In the genomic region with DNA sequence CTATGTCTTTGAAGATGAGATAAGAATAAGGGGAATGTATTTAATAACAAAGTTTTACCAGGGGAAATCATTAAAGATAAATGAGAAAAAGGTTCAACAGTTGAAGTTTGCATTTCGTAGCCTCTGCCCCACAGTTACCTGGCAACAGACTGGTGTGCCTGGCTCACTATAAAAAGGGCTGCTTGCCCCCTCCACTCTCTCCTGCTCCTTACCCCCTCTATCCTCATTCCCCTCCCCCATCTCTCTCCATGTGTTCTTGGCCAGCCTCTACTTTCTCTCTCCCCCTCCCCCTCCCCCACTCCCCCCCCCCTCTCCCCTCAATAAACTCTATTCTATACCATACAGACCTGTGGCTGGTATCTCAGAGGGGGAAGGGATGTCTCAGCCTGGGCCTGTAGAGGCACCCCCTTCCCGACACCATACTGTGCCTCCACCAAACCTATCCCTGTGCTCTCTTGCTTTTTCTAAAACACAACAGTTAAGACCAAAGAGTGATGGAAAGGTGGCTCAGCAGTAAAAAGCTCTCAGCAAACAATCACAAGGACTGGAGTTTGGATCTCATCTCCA, we compare ENCODE assay signal across 23 mouse cellular contexts. TPM values are rescaled to one million over a fixed set of nuclear protein-coding genes. Genes with fewer than 3 reads are reported as not detected.
DNase-seq lines count a peak whose midpoint lies in the region; ATAC-seq and TF ChIP-seq lines count a peak whose summit lies in the region.
"Had no signal": no experiment of that assay in that cellular context is flagged by ENCODE, and none has a peak within 500 bp of the region (broad histone marks: within the 10 kb centered on the region; RNA-seq: fewer than 3 reads in every experiment).

No protein-coding gene starts in this region.

- no peak for TF ChIP-seq CTCF in midbrain, postnatal 0 days (IDR thresholded peaks at IDR 0.05)

- H3K36me3 ChIP-seq in forebrain, embryonic 12.5 days (replicated peaks): no peaks in the 10 kb centered on the region
- no peaks in the 10 kb centered on the region for H3K36me3 ChIP-seq in forebrain, embryonic 15.5 days
- no peaks in the 10 kb centered on the region for H3K36me3 ChIP-seq in midbrain, embryonic 10.5 days
- no peaks in the 10 kb centered on the region for H3K36me3 ChIP-seq in midbrain, postnatal 0 days (ENCODE audit: insufficient read depth, low read length)
- no peaks in the 10 kb centered on the region for H3K36me3 ChIP-seq in hindbrain, embryonic 16.5 days (ENCODE audit: control insufficient read depth, insufficient read depth, low read length)
- no peaks in the 10 kb centered on the region for H3K36me3 ChIP-seq in midbrain, embryonic 15.5 days (replicated peaks)
- H3K36me3 ChIP-seq: heart, embryonic 12.5 days; liver, embryonic 15.5 days had no signal

- H3K27ac ChIP-seq in forebrain, embryonic 12.5 days: no peak overlapping the region
- no peak overlapping the region for H3K27ac ChIP-seq in forebrain, embryonic 15.5 days (replicated peaks)
- H3K27ac ChIP-seq in midbrain, embryonic 10.5 days (replicated peaks): peak overlapping the region; percentile 28; the same call in 1 of the 2 replicates
- no peak overlapping the region for H3K27ac ChIP-seq in midbrain, postnatal 0 days (ENCODE audit: low read depth, low read length)
- H3K27ac ChIP-seq in hindbrain, embryonic 16.5 days (ENCODE audit: low read depth, low read length): no peak overlapping the region
- H3K27ac ChIP-seq in midbrain, embryonic 15.5 days: no peak overlapping the region
- H3K27ac ChIP-seq: liver, embryonic 15.5 days; macrophage had no signal

- H3K9me3 ChIP-seq in forebrain, embryonic 12.5 days: no peaks in the 10 kb centered on the region
- no peaks in the 10 kb centered on the region for H3K9me3 ChIP-seq in forebrain, embryonic 15.5 days
- H3K9me3 ChIP-seq in midbrain, embryonic 10.5 days (replicated peaks): no peaks in the 10 kb centered on the region
- no peaks in the 10 kb centered on the region for H3K9me3 ChIP-seq in midbrain, postnatal 0 days (ENCODE audit: low read length)
- no peaks in the 10 kb centered on the region for H3K9me3 ChIP-seq in hindbrain, embryonic 16.5 days (ENCODE audit: control insufficient read depth, low read length)
- H3K9me3 ChIP-seq in midbrain, embryonic 15.5 days: no peaks in the 10 kb centered on the region
- H3K9me3 ChIP-seq: heart, embryonic 12.5 days; liver, embryonic 15.5 days had no signal

- ATAC-seq in forebrain, embryonic 12.5 days (ENCODE audit: low FRiP score): 0 out of 2 replicates have a peak, but pooled peaks have one; percentile 33
- no peak for ATAC-seq in forebrain, embryonic 15.5 days (replicated peaks)
- no peak; the same call in 1 of the 2 replicates for ATAC-seq in midbrain, postnatal 0 days (ENCODE audit: low FRiP score)
- ATAC-seq in hindbrain, embryonic 16.5 days: peak; percentile 45; the same call in 1 of the 2 replicates
- 0 out of 2 replicates have a peak, but pooled peaks have one; percentile 37 for ATAC-seq in midbrain, embryonic 15.5 days (replicated peaks)
- ATAC-seq: forebrain, postnatal 0 days; intestine, postnatal 0 days; lung, postnatal 0 days; Patski had no signal

- no peak overlapping the region for H3K9ac ChIP-seq in forebrain, embryonic 12.5 days
- H3K9ac ChIP-seq in forebrain, embryonic 15.5 days (replicated peaks): no peak overlapping the region
- no peak overlapping the region for H3K9ac ChIP-seq in midbrain, postnatal 0 days (replicated peaks; ENCODE audit: low read length, poor library complexity, severe bottlenecking)
- H3K9ac ChIP-seq in hindbrain, embryonic 16.5 days (ENCODE audit: low read depth, low read length): no peak overlapping the region
- H3K9ac ChIP-seq in midbrain, embryonic 15.5 days: no peak overlapping the region
- H3K9ac ChIP-seq: forebrain, postnatal 0 days; heart, embryonic 12.5 days; liver, embryonic 15.5 days had no signal

- no peak overlapping the region for H3K4me3 ChIP-seq in forebrain, embryonic 12.5 days (replicated peaks)
- no peak overlapping the region for H3K4me3 ChIP-seq in forebrain, embryonic 15.5 days
- H3K4me3 ChIP-seq in midbrain, embryonic 10.5 days: no peak overlapping the region
- H3K4me3 ChIP-seq in midbrain, postnatal 0 days (ENCODE audit: low read depth, low read length): no peak overlapping the region
- no peak overlapping the region for H3K4me3 ChIP-seq in hindbrain, embryonic 16.5 days (ENCODE audit: low read length)
- no peak overlapping the region for H3K4me3 ChIP-seq in midbrain, embryonic 15.5 days
- H3K4me3 ChIP-seq: heart, embryonic 12.5 days; liver, embryonic 15.5 days had no signal

- H3K27me3 ChIP-seq in forebrain, embryonic 12.5 days: no peaks in the 10 kb centered on the region
- H3K27me3 ChIP-seq in forebrain, embryonic 15.5 days: no peaks in the 10 kb centered on the region
- H3K27me3 ChIP-seq in midbrain, embryonic 10.5 days (ENCODE audit: low read depth, poor library complexity, severe bottlenecking): peaks cover 14% of the 10 kb centered on the region; the same call in 1 of the 2 replicates
- H3K27me3 ChIP-seq in midbrain, postnatal 0 days (ENCODE audit: insufficient read depth, low read length): no peaks in the 10 kb centered on the region
- H3K27me3 ChIP-seq in hindbrain, embryonic 16.5 days (replicated peaks; ENCODE audit: control insufficient read depth, insufficient read depth, low read length): no peaks in the 10 kb centered on the region
- H3K27me3 ChIP-seq in midbrain, embryonic 15.5 days (replicated peaks): no peaks in the 10 kb centered on the region
- H3K27me3 ChIP-seq: heart, embryonic 12.5 days; liver, embryonic 15.5 days had no signal

- DNase-seq in midbrain, embryonic 10.5 days (ENCODE audit: low spot score): peak; percentile 11
- no peak for DNase-seq in midbrain, postnatal 0 days (ENCODE audit: low spot score)
- DNase-seq in left cerebral cortex, adult 18-20 months (ENCODE audit: low spot score in 2 of 2): no peak
- DNase-seq: cerebellum, adult 11 months; cerebellum, adult 9-11 months; forebrain, postnatal 0 days; gastrocnemius, postnatal 25 days; heart, adult 18-20 months; heart, postnatal 10 days; kidney, postnatal 4 days; liver; right cerebral cortex, postnatal 14 days; spleen, adult 18-20 months had no signal

- WGBS in forebrain, embryonic 12.5 days: 64% methylated on average over 2 of the region's 2 CpGs
- 69% methylated on average over 2 of the region's 2 CpGs for WGBS in forebrain, embryonic 15.5 days
- 62% methylated on average over 2 of the region's 2 CpGs for WGBS in midbrain, embryonic 10.5 days
- 51% methylated on average over 2 of the region's 2 CpGs for WGBS in midbrain, postnatal 0 days
- WGBS in hindbrain, embryonic 16.5 days: 53% methylated on average over 2 of the region's 2 CpGs
- 52% methylated on average over 2 of the region's 2 CpGs for WGBS in midbrain, embryonic 15.5 days

- H3K4me2 ChIP-seq in forebrain, embryonic 12.5 days: no peak overlapping the region
- H3K4me2 ChIP-seq in forebrain, embryonic 15.5 days (replicated peaks): no peak overlapping the region
- no peak overlapping the region for H3K4me2 ChIP-seq in midbrain, postnatal 0 days (ENCODE audit: low read depth, low read length, poor library complexity, severe bottlenecking)
- no peak overlapping the region for H3K4me2 ChIP-seq in hindbrain, embryonic 16.5 days (ENCODE audit: low read length)
- no peak overlapping the region for H3K4me2 ChIP-seq in midbrain, embryonic 15.5 days
- H3K4me2 ChIP-seq: heart, embryonic 12.5 days; liver, embryonic 15.5 days had no signal

- peaks cover 8% of the 10 kb centered on the region; the same call in 1 of the 2 replicates for H3K4me1 ChIP-seq in forebrain, embryonic 12.5 days
- 0 out of 2 replicates have a peak, but pooled peaks cover 4% of the 10 kb centered on the region for H3K4me1 ChIP-seq in forebrain, embryonic 15.5 days
- peaks cover 27% of the 10 kb centered on the region for H3K4me1 ChIP-seq in midbrain, embryonic 10.5 days
- no peaks in the 10 kb centered on the region for H3K4me1 ChIP-seq in midbrain, postnatal 0 days (ENCODE audit: insufficient read depth, low read length)
- no peaks in the 10 kb centered on the region for H3K4me1 ChIP-seq in hindbrain, embryonic 16.5 days (ENCODE audit: control insufficient read depth, insufficient read depth, low read depth, low read length)
- no peaks in the 10 kb centered on the region for H3K4me1 ChIP-seq in midbrain, embryonic 15.5 days
- H3K4me1 ChIP-seq: heart, embryonic 12.5 days; liver, embryonic 15.5 days had no signal

RNA-seq across cellular contexts. Expression of gene Tmtc1, which starts 35.6 kb away (rescaled TPM):
- polyA plus RNA-seq in forebrain, embryonic 12.5 days (2016; fragmentation: Nextera tagmentation; extraction: Ambion mirVana): 1.00 and 1.7 TPM in 2 replicates
- polyA plus RNA-seq in forebrain, embryonic 15.5 days (2015; fragmentation: Nextera tagmentation; extraction: Ambion mirVana): 2.6 TPM in 2 replicates
- 0.57 and 0.67 TPM in 2 replicates for polyA plus RNA-seq in midbrain, embryonic 10.5 days (2016; fragmentation: Nextera tagmentation; extraction: Ambion mirVana)
- 29.4 and 30.9 TPM in 2 replicates for total RNA-seq in midbrain, postnatal 0 days (2014; rRNA removed)
- 1.6 and 2.0 TPM in 2 replicates for polyA plus RNA-seq in midbrain, postnatal 0 days (2015; fragmentation: Nextera tagmentation; extraction: Ambion mirVana)
- polyA plus RNA-seq in hindbrain, embryonic 16.5 days (2015; fragmentation: Nextera tagmentation; extraction: Ambion mirVana): 2.4 and 2.9 TPM in 2 replicates
- 2.1 and 2.3 TPM in 2 replicates for polyA plus RNA-seq in midbrain, embryonic 15.5 days (2015; fragmentation: Nextera tagmentation; extraction: Ambion mirVana)
- total RNA-seq in left cerebral cortex, adult 18-20 months (2021): 10 to 100 TPM; 52.2 to 54.7 TPM
- polyA plus RNA-seq: macrophage had no signal

Comparison
In these comparisons a context has a peak if more than half of its experiments do, and no peak if none do; other contexts are left out.
1. ATAC-seq: peak in forebrain, embryonic 12.5 days (single experiment), hindbrain, embryonic 16.5 days (single experiment) and midbrain, embryonic 15.5 days (single experiment); none in forebrain, embryonic 15.5 days (single experiment) and midbrain, postnatal 0 days (single experiment).